Mouse (Mus musculus) neural tube, embryonic 12.5 days (tissue): ENCODE measurements at regions not wholly inside any gene's neighbourhood (a gene's known extent, or its start where the extent isn't known, plus 50 kb on each side); places are given as distances from the start of the nearest gene placed in this dataset.

Experiments used
- ATAC-seq: fragments of 200-750 bp; cut with Nextera tagmentation; 2 replicates; pipeline ENCODE4 v1.8.0; 2017; ENCODE audit warnings: low read depth, mild to moderate bottlenecking, moderate TSS enrichment, moderate library complexity; ENCODE audit not compliant: low FRiP score
- H3K27ac ChIP-seq: fragments of 300-500 bp; sonication (generic); 2 replicates; pipeline ENCODE4 v1.5.1; 2016
- H3K27me3 ChIP-seq: fragments of 300-500 bp; sonication (generic); replicated peaks from 2 replicates; pipeline ENCODE4 v1.6.1; 2016; ENCODE audit warnings: mild to moderate bottlenecking
- H3K36me3 ChIP-seq: fragments of 300-500 bp; sonication (generic); 2 replicates; pipeline ENCODE4 v1.6.1; 2016; ENCODE audit warnings: mild to moderate bottlenecking
- H3K4me1 ChIP-seq: fragments of 300-500 bp; sonication (generic); 2 replicates; pipeline ENCODE4 v1.6.1; 2016
- H3K4me2 ChIP-seq: fragments of 300-500 bp; sonication (generic); replicated peaks from 2 replicates; pipeline ENCODE4 v1.6.1; 2016; ENCODE audit warnings: mild to moderate bottlenecking
- H3K4me3 ChIP-seq: fragments of 300-500 bp; sonication (generic); 2 replicates; pipeline ENCODE4 v1.5.1; 2016
- H3K9ac ChIP-seq: fragments of 300-500 bp; sonication (generic); 2 replicates; pipeline ENCODE4 v1.6.1; 2016; ENCODE audit warnings: mild to moderate bottlenecking
- H3K9me3 ChIP-seq: fragments of 300-500 bp; sonication (generic); 2 replicates; pipeline ENCODE4 v1.6.1; 2016; ENCODE audit warnings: mild to moderate bottlenecking
- WGBS: fragments of 180-500 bp; shearing (Covaris S2); methylation state at CpG from one replicate; pipeline ENCODE4 v1.1.7; 2016; 5-methylcytosine and 5-hydroxymethylcytosine counted together

DNA sequence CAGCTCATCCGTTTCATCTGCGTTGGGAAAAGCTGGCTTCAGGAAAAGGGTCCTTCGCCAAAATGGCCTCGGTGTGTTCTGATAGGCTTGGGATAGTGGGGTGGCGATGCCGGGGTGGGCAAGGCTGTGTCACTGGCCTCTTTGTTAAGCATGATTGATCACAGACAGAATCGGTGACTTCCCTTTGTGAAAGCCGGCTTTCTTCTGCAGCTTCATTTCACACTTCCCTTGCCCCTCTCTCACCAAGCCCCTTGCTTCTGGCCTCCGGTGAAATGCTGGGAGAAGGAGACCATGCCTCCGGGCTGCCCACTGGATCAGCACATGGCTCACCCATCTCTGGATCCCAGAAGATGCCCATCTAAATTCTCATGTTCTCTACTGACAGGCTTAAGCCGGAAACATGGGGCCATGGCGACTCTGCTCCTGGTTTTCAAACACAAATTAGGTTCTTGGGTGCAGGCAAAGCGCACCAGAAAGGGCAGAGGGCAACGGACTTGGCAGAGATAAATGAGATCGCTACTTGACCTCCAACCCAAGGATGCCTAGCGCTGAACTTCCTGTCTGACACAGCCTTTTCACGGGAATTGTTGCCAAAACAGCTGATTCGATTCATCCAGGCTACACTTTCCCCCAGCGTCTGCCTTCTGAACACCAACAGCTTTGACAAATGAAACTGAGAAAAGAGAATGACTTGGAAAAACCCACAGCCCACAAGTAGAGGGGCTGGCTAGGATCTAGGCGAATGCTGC is 392.7 kb upstream of the Spred2 start:
- Histone ChIP-seq H3K4me2 (peak overlapping the region; percentile 52), H3K36me3 (no peaks in the 10 kb centered on the region), H3K9me3 (no peaks in the 10 kb centered on the region), H3K4me3 (no peak overlapping the region), H3K4me1 (peaks cover 15% of the 10 kb centered on the region), H3K27me3 (no peaks in the 10 kb centered on the region), H3K9ac (peak overlapping the region; percentile 10; the same call in 1 of the 2 replicates), H3K27ac (peak overlapping the region; percentile 48; the same call in 1 of the 2 replicates)
- peak; percentile 85 for ATAC-seq
- WGBS: 3% methylated on average over 20 of the region's 20 CpGs

DNA sequence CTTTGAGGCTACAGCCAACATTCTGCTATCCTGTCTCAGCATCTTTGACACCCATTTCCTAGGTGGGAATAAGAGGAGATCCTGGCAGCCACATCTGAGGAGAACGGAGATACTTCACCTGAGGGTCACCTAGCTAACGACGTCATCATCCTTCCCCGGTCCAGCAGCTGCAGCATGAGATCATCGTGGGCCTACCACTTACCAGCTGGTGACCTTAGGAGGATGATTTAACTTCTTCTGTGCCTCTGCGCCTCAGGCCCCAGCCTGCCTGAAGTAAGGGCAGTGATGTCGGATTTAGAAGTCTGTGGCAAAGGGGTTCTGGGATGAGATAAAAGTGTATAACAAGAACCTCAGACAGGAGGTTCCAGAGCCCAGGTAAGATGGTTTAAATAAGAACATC is 391.3 kb upstream of the Spred2 start:
- no peak overlapping the region for H3K9ac ChIP-seq
- H3K36me3 ChIP-seq: no peaks in the 10 kb centered on the region
- no peaks in the 10 kb centered on the region for H3K9me3 ChIP-seq
- H3K27me3 ChIP-seq: no peaks in the 10 kb centered on the region
- no peak overlapping the region for H3K27ac ChIP-seq
- H3K4me2 ChIP-seq: no peak overlapping the region
- no peak for ATAC-seq
- 85% methylated on average over 7 of the region's 7 CpGs for WGBS
- peaks cover 15% of the 10 kb centered on the region for H3K4me1 ChIP-seq
- H3K4me3 ChIP-seq: no peak overlapping the region

DNA sequence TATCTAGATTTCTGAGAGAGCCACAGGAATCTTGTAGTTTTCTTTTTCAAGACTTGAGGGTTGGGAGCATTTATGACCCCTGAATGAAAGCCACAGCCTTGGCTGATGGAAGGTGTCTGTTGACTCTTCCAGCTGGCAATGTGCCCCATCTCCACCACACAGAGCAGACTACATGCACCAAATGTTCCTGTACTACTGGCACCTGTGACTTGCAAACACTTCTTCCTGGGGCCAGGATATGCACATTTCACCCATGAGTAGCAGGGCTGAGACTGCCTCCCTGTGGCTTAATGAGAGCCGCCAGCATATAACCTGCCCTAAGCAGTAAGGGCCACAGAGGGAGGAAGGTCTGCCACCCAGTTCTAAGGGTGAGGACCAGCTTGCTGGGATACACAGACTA is 390.5 kb upstream of the Spred2 start:
- WGBS: 67% methylated on average over 1 of the region's 1 CpGs

DNA sequence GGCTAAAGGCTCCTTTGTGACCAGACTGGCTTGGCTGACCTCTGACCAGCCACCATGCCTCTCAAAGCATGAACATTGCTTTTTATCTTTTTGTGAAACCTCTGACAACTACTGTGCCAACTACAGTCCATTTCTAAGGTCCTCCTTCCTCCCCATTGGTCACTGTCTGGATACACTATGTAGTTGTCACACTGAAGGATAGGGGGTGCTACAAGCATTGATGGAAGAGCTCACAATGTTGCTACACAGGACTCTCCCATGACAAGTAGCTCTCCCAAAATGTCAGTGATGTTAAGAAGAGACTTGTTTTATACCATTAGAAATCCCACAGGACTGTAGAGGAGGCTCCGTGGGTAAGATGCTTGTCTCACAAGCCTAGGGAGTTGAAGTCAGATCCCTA is 389.0 kb upstream of the Spred2 start:
- ATAC-seq: no peak
- Histone ChIP-seq H3K9me3 (no peaks in the 10 kb centered on the region), H3K4me2 (no peak overlapping the region), H3K9ac (no peak overlapping the region), H3K4me3 (no peak overlapping the region), H3K27ac (no peak overlapping the region), H3K36me3 (no peaks in the 10 kb centered on the region), H3K27me3 (no peaks in the 10 kb centered on the region), H3K4me1 (peaks cover 15% of the 10 kb centered on the region)
- WGBS: 71% methylated on average over 1 of the region's 1 CpGs

More for the DNA sequence above, 390.5 kb upstream of the Spred2 start:
- Histone ChIP-seq H3K4me3 (no peak overlapping the region), H3K27ac (no peak overlapping the region), H3K4me2 (no peak overlapping the region), H3K9ac (no peak overlapping the region), H3K4me1 (peaks cover 15% of the 10 kb centered on the region), H3K36me3 (no peaks in the 10 kb centered on the region), H3K27me3 (no peaks in the 10 kb centered on the region), H3K9me3 (no peaks in the 10 kb centered on the region)
- no peak for ATAC-seq

DNA sequence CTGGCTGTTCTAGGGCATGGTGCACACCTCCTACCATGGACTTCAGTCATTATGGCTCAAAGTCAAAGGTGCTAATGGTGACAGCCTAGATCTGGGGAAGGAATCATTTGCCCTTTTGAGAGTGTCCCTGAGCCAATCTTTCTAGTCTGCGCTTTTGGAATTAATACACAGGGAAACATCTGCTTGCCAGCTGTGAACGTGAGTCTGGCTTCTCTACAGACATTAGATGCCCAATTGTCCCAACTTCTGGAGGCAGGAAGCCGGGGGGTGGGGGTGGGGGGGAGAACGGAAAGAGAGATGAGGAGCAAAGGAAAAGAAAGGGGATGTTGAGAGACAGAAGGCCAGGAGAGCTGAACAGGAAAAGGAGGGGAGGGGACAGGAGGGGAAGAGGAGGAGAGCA is 377.9 kb upstream of the Spred2 start:
- H3K4me1 ChIP-seq: no peaks in the 10 kb centered on the region
- no peak for ATAC-seq
- no peak overlapping the region for H3K4me3 ChIP-seq
- no peak overlapping the region for H3K9ac ChIP-seq
- no peaks in the 10 kb centered on the region for H3K9me3 ChIP-seq
- H3K36me3 ChIP-seq: no peaks in the 10 kb centered on the region
- H3K4me2 ChIP-seq: no peak overlapping the region
- no peaks in the 10 kb centered on the region for H3K27me3 ChIP-seq
- WGBS: 59% methylated on average over 4 of the region's 4 CpGs
- H3K27ac ChIP-seq: no peak overlapping the region

DNA sequence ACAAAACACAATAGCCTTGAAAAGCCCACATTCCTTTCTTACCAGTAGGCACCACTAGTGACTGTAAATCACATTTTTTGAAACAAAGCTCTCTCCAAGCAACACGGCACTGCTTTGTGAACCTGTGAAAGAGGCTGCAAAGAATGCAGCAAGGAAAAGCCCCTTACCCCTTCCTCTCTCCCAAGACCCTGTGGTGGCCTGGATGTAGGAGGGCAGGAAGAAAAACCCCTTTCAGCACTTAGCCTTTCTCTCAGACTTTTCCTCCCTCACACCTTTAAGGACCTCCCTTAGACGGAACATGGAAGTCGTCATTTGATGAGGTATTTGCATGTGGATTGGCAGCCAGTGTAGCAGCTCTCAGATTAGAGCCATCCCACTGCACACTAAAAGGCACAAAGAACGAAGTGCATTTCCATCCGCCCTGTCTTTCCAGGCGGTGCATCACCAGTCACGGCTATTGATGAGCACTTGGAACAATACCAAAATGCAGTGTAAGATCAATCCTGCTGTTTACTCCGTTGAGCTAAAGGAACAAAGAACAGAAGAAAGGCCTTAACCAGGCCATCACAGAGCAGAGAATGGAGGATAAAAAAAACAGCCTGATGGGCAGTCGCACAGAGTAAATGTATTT is 369.7 kb upstream of the Spred2 start:
- peak; percentile 91 for ATAC-seq
- Histone ChIP-seq H3K4me1 (peaks cover 16% of the 10 kb centered on the region; the same call in 1 of the 2 replicates), H3K9me3 (no peaks in the 10 kb centered on the region), H3K27me3 (no peaks in the 10 kb centered on the region), H3K4me3 (no peak overlapping the region), H3K9ac (no peak overlapping the region), H3K4me2 (peak overlapping the region; percentile 29), H3K27ac (no peak overlapping the region), H3K36me3 (no peaks in the 10 kb centered on the region)
- WGBS: 12% methylated on average over 9 of the region's 9 CpGs

DNA sequence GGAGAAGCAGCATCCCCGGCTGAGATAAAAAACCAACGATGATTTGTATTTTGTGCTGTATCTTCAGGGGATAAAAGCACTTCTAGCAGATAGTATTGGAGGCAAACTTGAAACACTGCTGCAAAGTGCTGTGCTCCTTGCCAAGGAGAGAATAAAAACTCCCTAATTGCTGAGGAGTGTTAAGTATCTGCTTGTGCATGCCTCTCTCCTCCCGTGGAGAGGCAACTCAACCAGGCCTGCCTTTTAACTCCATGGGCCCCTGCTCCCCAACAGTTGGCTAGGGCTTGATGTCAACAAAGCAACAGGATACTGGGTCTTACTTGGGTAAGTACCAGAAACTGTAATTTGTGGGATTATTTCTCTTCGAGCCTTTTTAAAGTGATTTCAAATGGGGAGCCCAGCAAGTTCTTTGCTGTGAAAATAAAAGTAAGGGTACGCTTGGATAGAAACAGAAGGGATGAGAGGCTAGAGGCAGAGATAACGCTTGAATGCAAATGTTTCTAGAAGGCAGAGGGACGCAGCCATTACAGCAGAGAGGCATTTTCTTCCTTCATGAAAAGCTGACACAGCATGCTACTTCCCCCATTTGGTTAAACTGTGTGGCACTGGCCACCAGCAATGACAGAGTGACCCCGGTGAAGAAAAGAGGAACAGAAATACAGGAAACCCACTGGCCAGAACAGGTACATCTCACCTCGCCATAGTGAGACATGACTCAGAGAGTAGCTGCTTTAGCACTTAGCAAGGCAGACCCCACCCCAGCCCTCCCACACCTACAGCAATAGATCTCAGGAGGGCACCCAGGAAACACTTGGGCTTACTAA is 369.0 kb upstream of the Spred2 start:
- Histone ChIP-seq H3K9ac (no peak overlapping the region), H3K27ac (no peak overlapping the region)
- WGBS: 38% methylated on average over 9 of the region's 9 CpGs

DNA sequence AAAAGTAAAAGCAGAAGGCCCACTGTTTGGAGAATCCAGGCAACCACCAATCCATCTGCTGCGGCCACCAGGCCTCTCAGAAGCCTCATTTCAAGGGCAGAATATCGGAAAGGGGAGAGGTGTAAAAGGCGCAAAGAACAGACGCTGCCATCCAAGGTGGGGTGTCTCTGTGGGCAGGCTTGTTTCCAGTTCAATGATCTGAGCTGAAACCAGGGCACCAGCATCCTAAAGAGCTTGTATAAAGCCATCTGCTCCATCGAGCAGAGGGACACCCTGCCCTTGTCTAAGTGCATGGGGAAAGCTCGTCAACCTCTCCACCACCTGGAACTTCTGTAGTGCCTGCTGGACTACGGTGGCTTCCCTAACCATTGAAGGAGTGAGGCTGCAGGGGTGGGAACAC is 363.7 kb upstream of the Spred2 start:
- Histone ChIP-seq H3K9ac (no peak overlapping the region), H3K36me3 (no peaks in the 10 kb centered on the region), H3K4me2 (no peak overlapping the region), H3K9me3 (no peaks in the 10 kb centered on the region), H3K27me3 (no peaks in the 10 kb centered on the region), H3K4me1 (0 out of 2 replicates have a peak, but pooled peaks cover 4% of the 10 kb centered on the region), H3K27ac (no peak overlapping the region), H3K4me3 (no peak overlapping the region)
- WGBS: 87% methylated on average over 7 of the region's 7 CpGs
- ATAC-seq: no peak

More for the DNA sequence above, 369.0 kb upstream of the Spred2 start:
- no peaks in the 10 kb centered on the region for H3K36me3 ChIP-seq
- no peaks in the 10 kb centered on the region for H3K27me3 ChIP-seq
- no peak overlapping the region for H3K4me3 ChIP-seq
- ATAC-seq: peak; percentile 54
- peaks cover 16% of the 10 kb centered on the region; the same call in 1 of the 2 replicates for H3K4me1 ChIP-seq
- no peaks in the 10 kb centered on the region for H3K9me3 ChIP-seq
- H3K4me2 ChIP-seq: peak overlapping the region; percentile 29; the same call in 1 of the 2 replicates

DNA sequence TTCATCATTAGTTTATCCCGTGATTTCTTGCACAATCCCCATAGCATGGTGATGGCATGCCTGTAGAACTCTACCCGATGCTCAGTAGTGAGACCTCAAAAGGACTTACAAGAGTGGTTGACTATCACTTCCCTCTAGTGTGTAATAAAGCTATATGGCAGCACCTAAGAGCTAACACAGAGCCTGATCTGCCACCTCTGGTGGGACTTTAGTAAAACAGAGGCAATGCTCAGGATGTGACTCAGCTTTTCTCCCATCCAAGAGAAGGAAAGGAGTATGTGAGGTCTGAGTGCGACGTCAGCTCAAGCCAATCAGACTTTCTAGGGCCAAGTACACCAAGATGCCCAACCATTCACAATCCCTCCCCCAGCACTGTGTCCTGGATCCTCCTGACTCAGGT is 361.5 kb upstream of the Spred2 start:
- Histone ChIP-seq H3K4me2 (no peak overlapping the region), H3K9ac (no peak overlapping the region), H3K36me3 (no peaks in the 10 kb centered on the region), H3K27ac (no peak overlapping the region), H3K4me1 (no peaks in the 10 kb centered on the region), H3K27me3 (no peaks in the 10 kb centered on the region), H3K4me3 (no peak overlapping the region), H3K9me3 (no peaks in the 10 kb centered on the region)
- WGBS: 91% methylated on average over 4 of the region's 4 CpGs
- ATAC-seq: no peak

DNA sequence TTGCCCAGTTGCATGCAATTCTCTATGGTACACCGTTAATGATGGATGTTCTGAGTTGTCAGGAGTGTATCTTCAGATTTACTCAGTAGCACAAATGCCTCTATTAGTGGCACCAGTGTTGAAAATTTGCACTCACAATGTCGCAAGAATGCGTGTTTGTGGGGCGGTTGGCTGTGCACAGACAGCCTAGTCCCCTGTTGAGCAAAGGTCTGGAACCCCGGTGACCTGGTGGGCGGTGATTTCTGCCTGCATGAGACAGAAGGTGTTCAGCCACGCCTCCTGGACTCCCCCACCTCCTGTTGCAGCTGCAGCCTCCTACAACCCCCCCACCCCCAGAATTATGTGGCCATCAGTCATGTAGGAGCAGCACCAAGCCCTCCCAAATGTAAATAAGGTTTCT is 338.9 kb upstream of the Spred2 start:
- H3K4me1 ChIP-seq: no peaks in the 10 kb centered on the region
- no peaks in the 10 kb centered on the region for H3K27me3 ChIP-seq
- 79% methylated on average over 7 of the region's 7 CpGs for WGBS
- no peak for ATAC-seq
- H3K4me3 ChIP-seq: no peak overlapping the region
- 0 out of 2 replicates have a peak, but pooled peaks cover 2% of the 10 kb centered on the region for H3K9me3 ChIP-seq
- H3K36me3 ChIP-seq: no peaks in the 10 kb centered on the region
- H3K27ac ChIP-seq: no peak overlapping the region
- H3K9ac ChIP-seq: no peak overlapping the region
- no peak overlapping the region for H3K4me2 ChIP-seq

DNA sequence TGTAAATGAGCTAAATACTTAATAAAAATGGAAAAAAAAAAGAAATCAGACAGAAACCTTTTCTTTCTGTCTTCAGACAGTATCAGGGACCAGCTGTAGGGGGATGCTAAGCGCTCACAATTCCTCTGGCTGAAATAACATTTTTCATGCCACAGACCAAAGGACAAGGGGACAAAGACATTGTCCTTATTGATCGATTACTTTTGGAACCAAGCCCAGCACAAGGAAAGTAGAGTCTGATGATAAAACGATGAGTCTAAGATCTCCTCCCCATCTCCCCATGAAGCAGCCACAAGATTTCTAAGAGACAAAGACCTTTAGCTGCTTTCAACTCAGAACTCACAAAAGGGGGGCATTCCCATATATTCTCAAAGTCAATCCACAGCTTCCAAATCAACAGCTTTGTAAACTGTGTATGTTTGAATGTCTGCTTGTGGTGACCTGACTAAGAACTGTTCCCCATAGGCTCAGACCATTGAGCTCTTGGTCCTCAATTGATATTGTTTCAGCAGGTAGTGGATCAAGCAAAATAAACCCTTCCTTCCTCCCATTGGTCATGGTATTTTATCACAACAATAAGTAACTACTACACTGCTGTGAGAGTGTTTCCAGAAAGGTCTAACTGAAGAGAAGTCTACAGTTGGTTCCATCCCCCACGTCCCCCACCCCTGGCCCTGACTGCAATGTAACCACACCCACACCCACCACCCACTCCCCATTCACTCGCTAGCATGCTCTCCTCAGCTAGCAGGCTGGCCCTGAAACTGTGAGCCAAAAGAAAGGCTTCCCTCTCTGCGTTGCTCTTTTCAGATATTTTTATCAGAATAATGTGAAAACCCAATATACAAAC is 331.4 kb upstream of the Spred2 start:
- Histone ChIP-seq H3K4me1 (no peaks in the 10 kb centered on the region), H3K4me3 (no peak overlapping the region), H3K27ac (no peak overlapping the region), H3K27me3 (no peaks in the 10 kb centered on the region), H3K36me3 (no peaks in the 10 kb centered on the region), H3K9ac (no peak overlapping the region), H3K9me3 (0 out of 2 replicates have a peak, but pooled peaks cover 5% of the 10 kb centered on the region), H3K4me2 (no peak overlapping the region)
- WGBS: 58% methylated on average over 6 of the region's 6 CpGs
- ATAC-seq: peak; percentile 85
